Comparison of ENCODE assay signal across 17 mouse cellular contexts in genomic region chr16:21109473-21109872, GRCm38 (mm10). TPM values are rescaled to one million over a fixed set of nuclear protein-coding genes. Genes with fewer than 3 reads are reported as not detected.
DNase-seq lines count a peak whose midpoint lies in the region; ATAC-seq lines count a peak whose summit lies in the region.
"Had no signal": no experiment of that assay in that cellular context is flagged by ENCODE, and none has a peak within 500 bp of the region (broad histone marks: within the 10 kb centered on the region; RNA-seq: fewer than 3 reads in every experiment).

No protein-coding gene starts in this region.

- H3K4me3 ChIP-seq in kidney, embryonic 14.5 days (ENCODE audit: low read length), result no peak overlapping the region
- H3K4me3 ChIP-seq: neural tube, embryonic 15.5 days had no signal

- no peaks in the 10 kb centered on the region for H3K27me3 ChIP-seq in kidney, embryonic 14.5 days (ENCODE audit: control insufficient read depth, insufficient read depth, low read length)
- H3K27me3 ChIP-seq: neural tube, embryonic 15.5 days had no signal

- H3K27ac ChIP-seq in kidney, embryonic 14.5 days (ENCODE audit: low read depth, low read length), result no peak overlapping the region
- H3K27ac ChIP-seq: macrophage; neural tube, embryonic 15.5 days had no signal

- WGBS in kidney, embryonic 14.5 days, result 30% methylated on average over 1 of the region's 1 CpGs

- no peak overlapping the region for H3K9ac ChIP-seq in kidney, embryonic 14.5 days (ENCODE audit: low read depth, low read length)
- H3K9ac ChIP-seq: neural tube, embryonic 15.5 days had no signal

- ATAC-seq in kidney, embryonic 14.5 days (ENCODE audit: low FRiP score, low TSS enrichment), result no peak
- ATAC-seq: forebrain, embryonic 16.5 days; hindbrain, embryonic 16.5 days had no signal

- H3K9me3 ChIP-seq in kidney, embryonic 14.5 days (ENCODE audit: control insufficient read depth, low read length), result no peaks in the 10 kb centered on the region
- H3K9me3 ChIP-seq: neural tube, embryonic 15.5 days had no signal

- no peaks in the 10 kb centered on the region for H3K4me1 ChIP-seq in kidney, embryonic 14.5 days (ENCODE audit: control insufficient read depth, insufficient read depth, low read length)
- H3K4me1 ChIP-seq: neural tube, embryonic 15.5 days had no signal

- H3K36me3 ChIP-seq in kidney, embryonic 14.5 days (ENCODE audit: control insufficient read depth, insufficient read depth, low read length), result no peaks in the 10 kb centered on the region
- H3K36me3 ChIP-seq: neural tube, embryonic 15.5 days had no signal

- no peak overlapping the region for H3K4me2 ChIP-seq in kidney, embryonic 14.5 days (replicated peaks; ENCODE audit: low read depth, low read length)
- H3K4me2 ChIP-seq: neural tube, embryonic 15.5 days had no signal

- peak; percentile 10 to 14 for DNase-seq in cerebellum, postnatal 10 days
- DNase-seq in cerebellum, postnatal 36 days, result no peak
- DNase-seq in kidney, postnatal 10 days, result peak; percentile 15
- peak; percentile 4 for DNase-seq in 416B (ENCODE audit: low read depth)
- DNase-seq in induced T-regulatory cell, adult 2 months (ENCODE audit: low read depth), result peak; percentile 2
- DNase-seq in ovary, postnatal 36 days (ENCODE audit: low spot score), result no peak
- no peak for DNase-seq in layer of hippocampus, adult 18-20 months (ENCODE audit: low spot score in 2 of 2)
- DNase-seq: gastrocnemius, postnatal 36 days; layer of hippocampus, postnatal 36 days; thymus, postnatal 4 days had no signal

RNA-seq across cellular contexts. Expression of gene Teddm3, which starts 44.3 kb away (rescaled TPM):
- polyA plus RNA-seq in kidney, embryonic 14.5 days (2014; fragmentation: Nextera tagmentation; extraction: Ambion mirVana), result not detected in 2 replicates
- total RNA-seq in layer of hippocampus, adult 18-20 months (2021), result under 1 TPM; 0.50 to 0.58 TPM
- total RNA-seq: gastrocnemius, postnatal 36 days; monocyte, adult 5-6 weeks had no signal
- polyA plus RNA-seq: forebrain, embryonic 16.5 days; heart, embryonic 16.5 days; macrophage had no signal

Comparison
In these comparisons a context has a peak if more than half of its experiments do, and no peak if none do; other contexts are left out.
1. DNase-seq: peak in cerebellum, postnatal 10 days (2 of 2), kidney, postnatal 10 days (single experiment), 416B (single experiment) and induced T-regulatory cell, adult 2 months (single experiment); none in cerebellum, postnatal 36 days (0 of 2), ovary, postnatal 36 days (single experiment) and layer of hippocampus, adult 18-20 months (0 of 2).